Mouse (Mus musculus) midbrain, postnatal 0 days (tissue): Measurements from ENCODE around the gene Apol9b. TPM values are rescaled to one million over a fixed set of nuclear protein-coding genes. Genes with fewer than 3 reads are reported as not detected.

Experiments used
- ATAC-seq: fragments of 200-750 bp; cut with Nextera tagmentation; 2 replicates; pipeline ENCODE4 v1.8.0; 2017; ENCODE audit warnings: moderate number of reproducible peaks, mild to moderate bottlenecking, moderate TSS enrichment, moderate library complexity; ENCODE audit not compliant: low FRiP score
- DNase-seq: peaks from one replicate; pipeline ENCODE4 v3.0.0-alpha.2; 2015; ENCODE audit warnings: low spot score
- H3K27ac ChIP-seq: fragments of 300-500 bp; sonication (generic); 2 replicates; pipeline ENCODE4 v1.5.1; 2014; ENCODE audit warnings: low read depth, mild to moderate bottlenecking, low read length, mixed read lengths
- H3K27me3 ChIP-seq: fragments of 300-500 bp; sonication (generic); 2 replicates; pipeline ENCODE4 v1.6.1; 2014; ENCODE audit warnings: low read length, control low read depth, mixed read lengths; ENCODE audit not compliant: insufficient read depth
- H3K36me3 ChIP-seq: fragments of 300-500 bp; sonication (generic); 2 replicates; pipeline ENCODE4 v1.6.1; 2014; ENCODE audit warnings: low read length, control low read depth, mixed read lengths; ENCODE audit not compliant: insufficient read depth
- H3K4me1 ChIP-seq: fragments of 300-500 bp; sonication (generic); 2 replicates; pipeline ENCODE4 v1.6.1; 2014; ENCODE audit warnings: mild to moderate bottlenecking, control low read depth, antibody characterized with exemption, low read length, mixed read lengths; ENCODE audit not compliant: insufficient read depth
- H3K4me2 ChIP-seq: fragments of 300-500 bp; sonication (generic); 2 replicates; pipeline ENCODE4 v1.6.1; 2014; ENCODE audit warnings: low read depth, mild to moderate bottlenecking, low read length, mixed read lengths; ENCODE audit not compliant: poor library complexity, severe bottlenecking
- H3K4me3 ChIP-seq: fragments of 300-500 bp; sonication (generic); 2 replicates; pipeline ENCODE4 v1.5.1; 2014; ENCODE audit warnings: low read depth, mild to moderate bottlenecking, low read length, moderate library complexity
- H3K9ac ChIP-seq: fragments of 300-500 bp; sonication (generic); replicated peaks from 2 replicates; pipeline ENCODE4 v1.6.1; 2014; ENCODE audit warnings: mild to moderate bottlenecking, low read length, moderate library complexity, mixed read lengths; ENCODE audit not compliant: poor library complexity, severe bottlenecking
- H3K9me3 ChIP-seq: fragments of 300-500 bp; sonication (generic); 2 replicates; pipeline ENCODE4 v1.6.1; 2016; ENCODE audit warnings: low read length, control low read depth
- CTCF ChIP-seq: IDR thresholded peaks from 2 replicates; pipeline ENCODE4 v1.5.1; 2016; ENCODE audit warnings: antibody characterized with exemption, mild to moderate bottlenecking
- WGBS: fragments of 180-500 bp; shearing (Covaris S2); extraction: QIAGEN DNeasy Blood & Tissue Kit; methylation state at CpG from one replicate; pipeline ENCODE4 v1.1.7; 2014; 5-methylcytosine and 5-hydroxymethylcytosine counted together
- polyA plus RNA-seq: library from polyadenylated mRNA; unstranded; fragments of >200 nt; fragmentation: Nextera tagmentation; extraction: Ambion mirVana; gene quantifications from 2 replicates; pipeline ENCODE4 v1.2.1, GENCODE M21; 2015
- total RNA-seq: library from RNA; depleted of rRNA; stranded (reverse); fragments of >200 nt; gene quantifications from 2 replicates; pipeline ENCODE4 v1.2.3, GENCODE M21; 2014

Apol9b gene
- total and polyA plus RNA-seq, 2 experiments from 2014 or later: 0.33 TPM; not detected in 1

GRCm38 (mm10) chr15:77764391-77765006, 35.7 kb downstream of the Apol9b start:
- Histone ChIP-seq H3K4me3 (no peak overlapping the region), H3K36me3 (peaks cover 75% of the 10 kb centered on the region), H3K4me1 (no peaks in the 10 kb centered on the region), H3K9me3 (no peaks in the 10 kb centered on the region), H3K27ac (no peak overlapping the region), H3K4me2 (no peak overlapping the region), H3K9ac (no peak overlapping the region), H3K27me3 (no peaks in the 10 kb centered on the region)
- no peak for ATAC-seq
- TF ChIP-seq CTCF: no peak
- WGBS: 82% methylated on average over 13 of the region's 13 CpGs
- DNase-seq: peak; percentile 14

- Histone ChIP-seq H3K36me3 (peaks cover 84% of the 10 kb centered on the region), H3K27ac (no peak overlapping the region)
- WGBS: 94% methylated on average over 16 of the region's 16 CpGs
Observed at GRCm38 (mm10) chr15:77765484-77766093, 36.8 kb downstream of the Apol9b start.

GRCm38 (mm10) chr15:77766981-77767380, 38.1 kb downstream of the Apol9b start:
- Histone ChIP-seq H3K9me3 (no peaks in the 10 kb centered on the region), H3K4me1 (no peaks in the 10 kb centered on the region), H3K36me3 (peaks cover 91% of the 10 kb centered on the region), H3K9ac (no peak overlapping the region), H3K27me3 (no peaks in the 10 kb centered on the region), H3K27ac (no peak overlapping the region), H3K4me3 (no peak overlapping the region), H3K4me2 (no peak overlapping the region)
- 94% methylated on average over 11 of the region's 11 CpGs for WGBS
- TF ChIP-seq CTCF: no peak
- ATAC-seq: no peak
- no peak for DNase-seq

More at GRCm38 (mm10) chr15:77765484-77766093, 36.8 kb downstream of the Apol9b start:
- DNase-seq (no peak), ATAC-seq (no peak)
- Histone ChIP-seq H3K9ac (no peak overlapping the region), H3K27me3 (no peaks in the 10 kb centered on the region), H3K4me2 (no peak overlapping the region), H3K9me3 (no peaks in the 10 kb centered on the region), H3K4me1 (no peaks in the 10 kb centered on the region), H3K4me3 (no peak overlapping the region)
- no peak for TF ChIP-seq CTCF

DNA sequence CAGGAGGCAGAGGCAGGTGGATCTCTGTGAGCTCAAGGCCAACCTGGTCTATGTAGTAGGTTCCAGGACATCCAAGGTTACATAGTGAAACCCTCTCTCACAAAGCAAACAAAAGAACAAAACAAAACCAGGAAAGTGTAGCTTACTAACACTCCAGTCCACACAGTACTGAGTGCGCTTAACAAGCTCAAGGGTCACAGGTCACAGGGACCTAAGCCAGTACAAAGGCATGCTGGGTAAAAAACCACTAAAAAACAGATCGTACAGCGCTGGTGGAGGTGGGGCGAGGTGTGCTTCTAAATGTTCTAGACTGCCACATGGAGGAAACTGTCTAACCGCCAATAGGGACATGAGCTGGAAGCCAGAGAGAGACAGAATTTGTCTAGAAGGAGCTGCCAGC, 41.5 kb downstream of the Apol9b start:
- WGBS: 96% methylated on average over 5 of the region's 5 CpGs
- Histone ChIP-seq H3K4me1 (no peaks in the 10 kb centered on the region), H3K27me3 (no peaks in the 10 kb centered on the region), H3K4me2 (no peak overlapping the region), H3K9ac (no peak overlapping the region), H3K36me3 (peaks cover 80% of the 10 kb centered on the region), H3K4me3 (no peak overlapping the region), H3K27ac (no peak overlapping the region), H3K9me3 (no peaks in the 10 kb centered on the region)
- DNase-seq (no peak), ATAC-seq (no peak)
- no peak for TF ChIP-seq CTCF

GRCm38 (mm10) chr15:77770942-77771341, 42.1 kb downstream of the Apol9b start:
- no peak overlapping the region for H3K27ac ChIP-seq
- no peaks in the 10 kb centered on the region for H3K9me3 ChIP-seq
- no peaks in the 10 kb centered on the region for H3K27me3 ChIP-seq
- no peak overlapping the region for H3K9ac ChIP-seq
- no peak overlapping the region for H3K4me2 ChIP-seq
- WGBS: 96% methylated on average over 9 of the region's 9 CpGs
- no peak for DNase-seq
- H3K4me3 ChIP-seq: no peak overlapping the region
- TF ChIP-seq CTCF: no peak
- peaks cover 75% of the 10 kb centered on the region for H3K36me3 ChIP-seq
- ATAC-seq: no peak
- no peaks in the 10 kb centered on the region for H3K4me1 ChIP-seq

- 90% methylated on average over 19 of the region's 19 CpGs for whole genome bisulfite sequencing
Observed at GRCm38 (mm10) chr15:77773099-77773915, 44.5 kb downstream of the Apol9b start.

More at GRCm38 (mm10) chr15:77773099-77773915, 44.5 kb downstream of the Apol9b start:
- ATAC-seq (no peak), DNase-seq (no peak)
- Histone ChIP-seq H3K4me2 (no peak overlapping the region), H3K4me3 (no peak overlapping the region), H3K4me1 (no peaks in the 10 kb centered on the region), H3K27me3 (no peaks in the 10 kb centered on the region), H3K9me3 (no peaks in the 10 kb centered on the region), H3K27ac (no peak overlapping the region), H3K9ac (no peak overlapping the region), H3K36me3 (peaks cover 75% of the 10 kb centered on the region)
- no peak for TF ChIP-seq CTCF
